22 mouse cellular contexts compared by ENCODE assay signal in genomic region chr7:101539774-101540173, GRCm38 (mm10). TPM values are rescaled to one million over a fixed set of nuclear protein-coding genes. Genes with fewer than 3 reads are reported as not detected.
"Had no signal": no experiment of that assay in that cellular context is flagged by ENCODE, and none has a peak within 500 bp of the region (broad histone marks: within the 10 kb centered on the region; RNA-seq: fewer than 3 reads in every experiment).

No protein-coding gene starts in this region.

- H3K36me3 ChIP-seq: limb, embryonic 10.5 days; liver, embryonic 15.5 days; midbrain, embryonic 12.5 days; neural tube, embryonic 15.5 days had no signal

- H3K27me3 ChIP-seq: liver, embryonic 15.5 days; midbrain, embryonic 12.5 days had no signal

- H3K4me1 ChIP-seq: liver, embryonic 15.5 days had no signal

- H3K9me3 ChIP-seq: limb, embryonic 10.5 days; liver, embryonic 15.5 days; midbrain, embryonic 12.5 days; neural tube, embryonic 15.5 days had no signal

- H3K9ac ChIP-seq: liver, embryonic 15.5 days; lung, embryonic 14.5 days; midbrain, embryonic 12.5 days; neural tube, embryonic 15.5 days had no signal

- H3K4me2 ChIP-seq: liver, embryonic 11.5 days; liver, embryonic 15.5 days; lung, embryonic 14.5 days; midbrain, embryonic 12.5 days; neural tube, embryonic 15.5 days had no signal

- H3K4me3 ChIP-seq: layer of hippocampus, adult 2 months; limb, embryonic 10.5 days; liver, embryonic 15.5 days; midbrain, embryonic 12.5 days; myocyte; neural tube, embryonic 15.5 days had no signal

- H3K27ac ChIP-seq: kidney, postnatal 0 days; layer of hippocampus, adult 2 months; limb, embryonic 10.5 days; liver, embryonic 15.5 days; midbrain, embryonic 12.5 days; neural tube, embryonic 15.5 days had no signal

- DNase-seq: kidney, adult 11 months; kidney, adult 9 months; kidney, postnatal 36 days; lung, embryonic 14.5 days; lung, postnatal 10 days; lung, postnatal 4 days; right cerebral cortex, adult 18-20 months; thymus, adult 2 months; thymus, postnatal 25 days had no signal

RNA-seq across cellular contexts. Expression of gene Art2b, which starts 45.6 kb away (rescaled TPM):
- total RNA-seq: layer of hippocampus, adult 2 months; layer of hippocampus, postnatal 10 days; left cerebral cortex, postnatal 14 days had no signal
- polyA plus RNA-seq: kidney, postnatal 0 days; limb, embryonic 10.5 days; limb, embryonic 14.5 days; liver, embryonic 11.5 days; liver, embryonic 15.5 days; lung, embryonic 14.5 days; midbrain, embryonic 12.5 days; myocyte; neural tube, embryonic 11.5 days; neural tube, embryonic 15.5 days; stomach, embryonic 14.5 days had no signal
